Mouse (Mus musculus): ENCODE measurements around the gene Akt2. TPM values are rescaled to one million over a fixed set of nuclear protein-coding genes. Genes with fewer than 3 reads are reported as not detected.

Gene Akt2
- total RNA-seq, 2 experiments from 2014 or later, result 115 to 116 TPM

GRCm38 (mm10) chr7:27653681-27654437 lies 62.5 kb downstream of the Akt2 start, which contains the start of gene Ttc9b:
Gene Ttc9b, plus strand, starts transcription at chr7:27653915.
- no peak; the same call in none of the 2 replicates for TF ChIP-seq CTCF (IDR thresholded peaks at IDR 0.05)
- intact Hi-C loops (cut with DNase I), result loop anchor here (2.0 kb wide), 1 partner anchor 51 kb away; no protein-coding TSS in a partner anchor
- peak; percentile 82 to 83 for DNase-seq (ENCODE audit: extremely low spot score in 1 of 2, low spot score in 2 of 2)
- H3K4me3 ChIP-seq, result peak within 1 kb of the TSS; percentile 73
- H3K27ac ChIP-seq, result peak within 1 kb of the TSS; percentile 96

- peak; percentile 70 for TF ChIP-seq CTCF (IDR thresholded peaks at IDR 0.05)
- peak overlapping the region; percentile 96 for H3K27ac ChIP-seq
- peak overlapping the region; percentile 73 for H3K4me3 ChIP-seq
- intact Hi-C loops (cut with DNase I), result loop anchor here (2.0 kb wide), 1 partner anchor 52 kb away; no protein-coding TSS in a partner anchor
- DNase-seq (ENCODE audit: extremely low spot score in 1 of 2, low spot score in 2 of 2), result peak; percentile 68 to 71
Observed at GRCm38 (mm10) chr7:27654607-27655276, 63.4 kb downstream of the Akt2 start.

GRCm38 (mm10) chr7:27655545-27655944 lies 64.2 kb downstream of the Akt2 start:
- no peak for TF ChIP-seq CTCF (IDR thresholded peaks at IDR 0.05)
- peak overlapping the region; percentile 73 for H3K4me3 ChIP-seq
- intact Hi-C loops (cut with DNase I), result loop anchor here (2.0 kb wide), 1 partner anchor 53 kb away; no protein-coding TSS in a partner anchor
- DNase-seq (ENCODE audit: extremely low spot score in 1 of 2, low spot score in 2 of 2), result peak in 1 of 2 experiments; percentile 52
- H3K27ac ChIP-seq, result peak overlapping the region; percentile 96

- no peak for TF ChIP-seq CTCF (IDR thresholded peaks at IDR 0.05)
- intact Hi-C loops (cut with DNase I), result no loop called here
- Histone ChIP-seq H3K4me3 (no peak overlapping the region), H3K27ac (peak overlapping the region; percentile 96)
- DNase-seq (ENCODE audit: extremely low spot score in 1 of 2, low spot score in 2 of 2), result no peak
Observed at GRCm38 (mm10) chr7:27656600-27656999, 65.2 kb downstream of the Akt2 start.

- TF ChIP-seq CTCF (IDR thresholded peaks at IDR 0.05), result no peak
- Histone ChIP-seq H3K27ac (peak overlapping the region; percentile 75), H3K4me3 (no peak overlapping the region)
- DNase-seq (ENCODE audit: extremely low spot score in 1 of 2, low spot score in 2 of 2), result peak in 1 of 2 experiments; percentile 48
- intact Hi-C loops (cut with DNase I), result no loop called here
Observed at GRCm38 (mm10) chr7:27657824-27658395, 66.6 kb downstream of the Akt2 start.

- H3K4me3 ChIP-seq, result no peak overlapping the region
- intact Hi-C loops (cut with DNase I), result no loop called here
- peak overlapping the region; percentile 75; the same call in 1 of the 2 replicates for H3K27ac ChIP-seq
- peak in 1 of 2 experiments; percentile 30 for DNase-seq (ENCODE audit: extremely low spot score in 1 of 2, low spot score in 2 of 2)
- peak; percentile 24; the same call in 1 of the 2 replicates for TF ChIP-seq CTCF (IDR thresholded peaks at IDR 0.05)
Observed at GRCm38 (mm10) chr7:27658712-27659663, 67.6 kb downstream of the Akt2 start.

GRCm38 (mm10) chr7:27662038-27662437 lies 70.7 kb downstream of the Akt2 start:
- Histone ChIP-seq H3K4me3 (no peak overlapping the region), H3K27ac (no peak overlapping the region)
- TF ChIP-seq CTCF (IDR thresholded peaks at IDR 0.05), result no peak
- no peak for DNase-seq (ENCODE audit: extremely low spot score in 1 of 2, low spot score in 2 of 2)
- intact Hi-C loops (cut with DNase I), result no loop called here

- intact Hi-C loops (cut with DNase I), result no loop called here
- no peak for TF ChIP-seq CTCF (IDR thresholded peaks at IDR 0.05)
- DNase-seq (ENCODE audit: extremely low spot score in 1 of 2, low spot score in 2 of 2), result peak in 1 of 2 experiments; percentile 25
- Histone ChIP-seq H3K27ac (peak overlapping the region; percentile 94), H3K4me3 (peak overlapping the region; percentile 84)
Observed at GRCm38 (mm10) chr7:27673064-27673574, 81.8 kb downstream of the Akt2 start.

- intact Hi-C loops (cut with DNase I), result no loop called here
- peak overlapping the region; percentile 94 for H3K27ac ChIP-seq
- DNase-seq (ENCODE audit: extremely low spot score in 1 of 2, low spot score in 2 of 2), result peak in 1 of 2 experiments; percentile 25
- H3K4me3 ChIP-seq, result peak overlapping the region; percentile 84
- no peak for TF ChIP-seq CTCF (IDR thresholded peaks at IDR 0.05)
Observed at GRCm38 (mm10) chr7:27673575-27674131, 82.3 kb downstream of the Akt2 start.

GRCm38 (mm10) chr7:27674195-27674521 lies 82.8 kb downstream of the Akt2 start:
- no peak for DNase-seq (ENCODE audit: extremely low spot score in 1 of 2, low spot score in 2 of 2)
- Histone ChIP-seq H3K27ac (peak overlapping the region; percentile 94), H3K4me3 (peak overlapping the region; percentile 84)
- TF ChIP-seq CTCF (IDR thresholded peaks at IDR 0.05), result no peak
- intact Hi-C loops (cut with DNase I), result no loop called here
